Mouse (Mus musculus): Measurements from ENCODE around the gene 1700019N19Rik. TPM values are rescaled to one million over a fixed set of nuclear protein-coding genes. Genes with fewer than 3 reads are reported as not detected.

1700019N19Rik gene
- total RNA-seq (2015) (not detected in 2 replicates), total RNA-seq (2017) (not detected in 2 replicates)

DNA sequence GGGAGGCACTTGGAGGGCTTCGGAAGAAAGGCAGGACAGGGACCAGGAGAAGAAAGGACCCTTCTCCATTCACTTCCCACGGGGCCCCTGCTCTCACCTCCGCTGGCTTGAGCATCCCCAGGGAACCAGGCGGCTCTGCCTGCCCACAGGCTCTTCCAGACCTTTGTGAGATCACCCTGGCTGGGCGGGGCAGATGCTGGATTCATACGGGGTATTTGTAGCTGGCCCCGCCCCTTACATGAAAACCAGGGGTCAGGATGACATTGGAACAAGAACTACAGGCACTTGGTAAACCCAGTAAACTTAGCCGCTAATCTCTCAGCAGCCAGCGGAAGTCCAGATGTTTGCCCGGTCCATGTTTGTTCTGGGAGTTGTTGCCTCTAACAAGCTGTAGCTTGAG, at the start of gene 1700019N19Rik:
TSS of gene 1700019N19Rik (minus strand) at position 178 of the 400 bp plus-strand sequence.
- ATAC-seq (replicated peaks; ENCODE audit: poor library complexity), result no peak

DNA sequence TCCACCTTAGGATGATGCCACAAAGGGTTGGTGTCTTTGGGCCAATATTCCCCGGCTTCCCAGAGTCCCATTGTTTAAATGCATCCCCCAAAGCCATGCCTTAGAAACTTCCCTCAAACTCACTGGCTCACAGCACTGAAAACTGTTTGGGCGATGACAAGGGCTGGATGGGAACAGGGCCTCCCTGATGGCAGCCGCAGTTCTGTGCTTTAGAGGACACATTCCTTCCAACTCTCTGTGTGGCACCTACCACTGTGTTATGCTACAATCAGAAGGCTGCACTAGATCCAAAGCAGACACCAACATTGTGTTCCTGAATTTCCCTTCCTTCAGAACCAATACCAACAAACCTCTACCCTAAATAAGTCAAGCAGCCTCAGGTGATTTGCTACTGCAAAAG, 49.3 kb upstream of the 1700019N19Rik start:
- ATAC-seq (replicated peaks; ENCODE audit: poor library complexity), result no peak

DNA sequence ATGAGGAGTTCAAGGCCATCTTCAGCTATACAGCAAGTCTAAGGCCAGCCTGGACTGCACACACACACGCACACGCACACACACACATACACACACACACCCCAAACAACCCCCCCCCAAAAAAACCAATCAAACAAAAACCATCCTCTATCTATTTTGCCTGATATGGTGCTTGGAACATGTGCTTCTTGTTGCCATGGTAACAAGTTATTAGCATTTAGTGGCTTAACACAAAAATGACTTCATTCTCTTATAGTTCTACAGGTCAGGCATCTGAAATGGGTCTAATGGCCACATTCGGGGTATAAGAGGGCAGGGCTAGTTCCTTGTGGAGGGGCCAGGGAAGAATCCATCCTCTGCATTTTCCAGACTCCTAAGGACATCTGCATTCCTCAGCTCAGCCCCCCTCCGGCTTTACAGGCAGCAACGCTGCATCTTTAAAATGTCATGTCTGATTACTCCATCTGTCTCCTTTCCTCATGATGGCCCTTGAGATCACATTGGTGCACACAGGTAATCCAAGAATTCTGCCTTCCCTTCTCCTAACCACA, 46.5 kb upstream of the 1700019N19Rik start:
- no peak for ATAC-seq (replicated peaks; ENCODE audit: poor library complexity)

DNA sequence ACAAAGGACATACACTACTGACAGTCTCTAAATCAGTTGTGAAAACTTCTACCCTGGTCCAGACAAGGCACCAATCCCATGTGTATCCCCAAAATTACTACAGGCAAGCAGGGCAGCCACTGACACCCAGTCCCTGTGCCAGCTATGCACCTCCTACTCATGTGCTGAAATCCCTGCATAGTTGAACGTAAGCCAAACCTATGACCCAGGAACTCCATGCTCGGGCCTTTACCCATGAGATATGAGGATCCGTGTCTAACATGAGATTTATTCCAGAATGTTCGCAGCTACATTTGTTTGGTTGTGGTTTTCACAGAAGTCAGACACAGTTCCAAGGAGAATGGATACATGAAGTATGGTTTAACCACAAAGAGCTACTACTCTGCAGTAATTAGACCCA, 45.5 kb upstream of the 1700019N19Rik start:
- ATAC-seq (replicated peaks; ENCODE audit: poor library complexity), result no peak

DNA sequence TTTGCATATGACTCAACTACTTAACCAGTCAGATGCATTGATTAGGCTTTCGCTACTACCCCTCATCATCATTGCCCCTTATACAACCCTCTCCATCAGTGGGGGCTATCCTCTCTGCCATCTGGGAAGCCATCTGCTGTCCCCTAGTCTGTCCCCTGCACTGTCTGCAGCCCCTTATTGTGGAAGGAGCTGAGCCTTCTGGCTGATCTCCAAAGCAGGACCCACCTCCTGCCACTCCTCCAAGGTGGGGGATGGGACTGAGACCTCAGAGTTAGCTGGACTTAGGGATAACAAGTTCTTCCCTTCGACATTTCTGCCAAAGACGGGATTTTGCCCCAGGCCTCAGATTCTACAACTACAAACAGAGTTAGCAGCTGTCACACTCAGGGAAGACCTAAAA, 45.1 kb upstream of the 1700019N19Rik start:
- no peak for ATAC-seq (replicated peaks; ENCODE audit: poor library complexity)

DNA sequence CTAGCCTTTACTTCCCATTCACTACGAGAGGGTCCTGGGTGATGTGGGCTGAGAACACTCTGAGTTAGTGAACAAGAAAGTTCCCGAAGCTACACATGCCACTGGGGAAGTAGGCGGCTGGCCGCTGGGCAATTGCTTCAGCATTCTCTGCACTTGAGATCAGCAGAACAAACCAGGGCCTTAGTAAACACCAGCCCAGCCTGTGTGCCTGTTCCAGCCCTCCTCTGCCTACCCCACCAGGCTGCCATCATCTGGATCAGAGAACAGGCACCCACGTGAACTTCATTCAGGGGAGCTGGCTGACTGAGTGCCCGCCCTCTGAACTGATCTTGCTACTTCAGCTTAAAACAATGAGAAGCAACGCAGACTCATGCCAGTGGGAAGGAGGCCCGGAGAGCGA, 44.4 kb upstream of the 1700019N19Rik start:
- ATAC-seq (replicated peaks; ENCODE audit: poor library complexity), result no peak

DNA sequence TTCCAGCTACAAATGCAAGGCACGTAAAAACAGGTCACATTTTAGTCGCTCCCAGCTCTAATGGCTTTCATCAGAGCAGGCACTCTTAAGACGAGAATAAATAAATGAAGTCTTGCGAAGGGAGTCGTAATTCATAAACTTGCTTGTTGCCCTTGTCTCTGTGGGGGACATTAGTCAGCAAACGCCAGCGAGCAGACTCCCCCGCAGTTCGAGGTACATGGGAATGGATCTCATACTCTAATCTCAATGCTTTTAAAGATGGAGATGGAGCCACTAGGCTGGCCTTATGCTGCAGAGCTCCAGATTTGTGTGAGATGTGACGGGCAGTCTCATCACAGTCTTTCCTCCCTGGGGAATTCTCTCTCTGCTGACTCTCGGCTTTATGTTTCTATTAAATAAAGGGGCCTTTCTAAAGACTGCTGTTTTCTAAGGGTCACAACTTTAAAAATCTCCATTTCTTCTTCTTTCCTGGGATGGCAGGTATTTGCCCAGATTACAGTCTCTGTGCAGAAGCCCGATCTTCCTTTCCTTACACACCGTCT, 39.4 kb upstream of the 1700019N19Rik start:
- no peak for ATAC-seq (replicated peaks; ENCODE audit: poor library complexity)

DNA sequence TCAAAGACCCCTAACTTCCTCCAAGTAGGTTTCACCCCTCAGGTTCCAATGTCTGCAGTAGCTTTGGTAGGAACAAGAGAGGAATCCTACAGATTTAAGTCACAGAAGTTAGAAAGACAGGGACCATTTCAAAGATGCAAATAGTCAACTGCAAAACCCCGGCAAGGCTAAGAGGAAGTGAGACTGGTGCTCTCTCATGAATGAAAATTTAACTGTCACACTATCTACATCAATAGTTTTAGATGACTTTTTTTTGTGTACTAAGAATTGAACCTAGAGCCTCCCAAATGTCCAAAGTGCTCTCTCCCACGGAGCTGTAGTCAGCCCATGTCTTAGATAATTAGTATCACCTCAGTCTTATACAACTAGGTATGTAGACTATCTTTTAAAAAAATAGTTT, 38.7 kb upstream of the 1700019N19Rik start:
- ATAC-seq (replicated peaks; ENCODE audit: poor library complexity), result no peak

DNA sequence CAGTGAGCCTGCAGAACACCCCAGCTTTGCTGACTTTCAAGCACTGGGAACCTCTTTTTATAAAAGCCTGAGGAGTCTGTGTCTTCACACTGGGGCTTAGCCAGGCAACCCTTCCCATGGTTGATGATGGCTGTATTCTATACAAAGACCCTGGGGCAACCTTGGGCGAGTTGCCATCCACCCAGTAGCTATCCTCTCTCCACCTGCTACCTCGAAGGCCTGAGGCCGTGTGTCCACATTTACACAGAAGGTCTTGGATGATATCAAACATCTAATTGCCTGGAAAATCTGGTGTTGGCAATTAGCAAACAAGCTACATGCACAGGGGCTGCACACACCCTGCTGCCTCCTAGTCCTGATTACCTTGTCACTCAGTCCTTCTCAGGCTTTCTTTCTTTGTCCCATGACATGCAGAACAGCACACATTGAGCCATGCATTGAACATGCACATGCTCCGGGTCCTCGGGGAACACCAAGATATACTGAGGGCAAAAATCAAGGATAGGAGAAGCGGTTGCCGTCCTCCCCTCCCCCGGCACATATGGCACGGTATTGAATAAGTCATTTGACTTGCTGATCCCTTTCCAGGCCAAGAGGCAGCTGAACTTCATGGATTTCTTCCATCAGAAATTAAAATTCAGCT, 37.1 kb upstream of the 1700019N19Rik start:
- no peak for ATAC-seq (replicated peaks; ENCODE audit: poor library complexity)

DNA sequence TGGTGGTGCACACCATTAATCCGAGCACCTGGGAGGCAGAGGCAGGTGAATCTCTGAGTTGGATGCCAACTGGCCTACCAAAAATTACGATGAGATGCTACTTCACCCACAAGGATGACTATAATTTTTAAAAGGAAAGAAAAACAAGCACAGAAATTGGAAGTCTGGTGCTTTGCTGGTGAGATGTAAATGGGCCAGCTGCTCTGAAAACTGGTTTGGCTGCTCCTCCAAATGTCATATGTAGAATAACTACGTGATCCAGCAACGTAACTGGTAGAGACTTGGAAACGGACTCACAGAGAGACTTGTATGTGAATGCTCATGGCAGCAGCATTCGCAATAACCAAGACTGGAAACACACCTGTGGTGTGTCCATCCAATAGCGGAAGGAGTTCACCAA, 35.9 kb upstream of the 1700019N19Rik start:
- no peak for ATAC-seq (replicated peaks; ENCODE audit: poor library complexity)

DNA sequence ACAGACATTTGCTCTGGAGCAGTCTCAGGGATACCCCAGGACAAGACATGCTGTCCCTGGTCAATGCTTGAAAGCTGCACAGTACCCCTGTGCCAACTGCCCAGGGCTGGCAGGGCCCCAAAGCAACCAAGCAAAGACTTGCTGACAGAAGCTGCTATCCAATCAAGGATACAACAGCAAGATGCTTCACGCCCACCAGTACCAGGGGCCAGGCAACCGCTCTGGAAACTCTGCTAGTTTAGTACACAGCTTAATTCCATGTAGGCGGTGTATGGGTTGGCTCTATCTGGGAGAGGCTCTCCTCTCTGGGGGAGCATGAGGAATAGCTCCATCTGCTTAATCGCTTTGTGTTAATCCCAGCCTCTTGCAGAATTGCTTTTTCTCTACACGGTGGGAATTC, 35.3 kb upstream of the 1700019N19Rik start:
- ATAC-seq (replicated peaks; ENCODE audit: poor library complexity), result no peak

DNA sequence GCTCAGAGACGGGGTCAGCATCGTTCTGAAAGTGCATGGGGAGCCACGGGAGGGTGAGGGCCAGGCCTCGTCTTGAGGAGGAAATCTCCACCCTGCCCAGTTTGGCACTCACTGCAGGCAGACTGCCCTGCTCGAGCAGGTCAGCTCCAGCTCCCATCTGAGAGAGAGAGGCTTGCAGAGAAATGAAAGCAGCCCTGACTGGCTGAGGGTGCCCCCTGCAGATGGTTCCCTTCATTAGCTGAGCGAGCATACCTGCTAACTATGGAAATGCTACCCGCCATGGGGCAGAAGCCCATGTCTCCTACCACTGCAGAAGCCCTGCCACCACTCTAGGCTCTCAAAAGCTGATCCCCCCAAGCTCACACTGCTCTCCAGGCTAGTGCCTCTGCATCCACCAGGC, 33.4 kb upstream of the 1700019N19Rik start:
- no peak for ATAC-seq (replicated peaks; ENCODE audit: poor library complexity)

DNA sequence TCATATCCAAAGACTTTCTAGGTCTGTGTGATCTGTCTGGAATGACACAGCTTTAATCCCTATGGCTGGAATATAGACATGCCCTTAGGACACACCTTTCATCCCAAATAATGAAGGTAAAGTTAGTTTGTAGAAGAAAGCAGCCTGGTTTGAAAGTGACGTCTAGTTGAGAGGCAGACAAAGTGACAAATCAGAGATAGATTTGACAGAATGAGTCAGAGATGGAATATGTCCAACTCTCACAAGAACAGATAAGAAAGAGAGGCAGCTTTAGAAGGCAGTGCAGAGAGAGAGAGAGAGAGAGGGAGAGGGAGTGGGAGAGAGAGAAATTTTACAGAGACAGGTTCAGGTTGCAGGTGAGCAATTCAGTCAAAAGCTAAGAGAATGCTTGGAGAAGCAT, 30.1 kb upstream of the 1700019N19Rik start:
- no peak for ATAC-seq (replicated peaks; ENCODE audit: poor library complexity)

DNA sequence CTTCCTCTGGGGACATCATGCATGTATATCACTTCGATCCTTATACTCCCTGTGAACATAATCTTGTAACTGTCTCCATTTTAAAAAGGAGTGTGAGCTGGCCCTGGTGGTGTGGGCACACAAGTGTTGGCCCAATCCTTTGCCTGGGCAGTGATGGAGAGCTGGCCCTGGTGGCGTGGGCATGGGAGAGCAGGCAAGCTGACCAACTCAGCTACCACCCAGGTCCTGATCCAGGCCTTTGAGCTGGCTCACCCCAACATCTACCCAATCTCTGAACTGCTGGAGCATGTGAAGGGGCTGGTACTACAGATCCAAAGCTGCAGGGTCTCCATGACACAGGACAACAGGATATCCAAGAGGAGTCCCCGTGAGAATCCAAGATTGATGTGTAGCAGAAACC, 29.0 kb upstream of the 1700019N19Rik start:
- no peak for ATAC-seq (replicated peaks; ENCODE audit: poor library complexity)

DNA sequence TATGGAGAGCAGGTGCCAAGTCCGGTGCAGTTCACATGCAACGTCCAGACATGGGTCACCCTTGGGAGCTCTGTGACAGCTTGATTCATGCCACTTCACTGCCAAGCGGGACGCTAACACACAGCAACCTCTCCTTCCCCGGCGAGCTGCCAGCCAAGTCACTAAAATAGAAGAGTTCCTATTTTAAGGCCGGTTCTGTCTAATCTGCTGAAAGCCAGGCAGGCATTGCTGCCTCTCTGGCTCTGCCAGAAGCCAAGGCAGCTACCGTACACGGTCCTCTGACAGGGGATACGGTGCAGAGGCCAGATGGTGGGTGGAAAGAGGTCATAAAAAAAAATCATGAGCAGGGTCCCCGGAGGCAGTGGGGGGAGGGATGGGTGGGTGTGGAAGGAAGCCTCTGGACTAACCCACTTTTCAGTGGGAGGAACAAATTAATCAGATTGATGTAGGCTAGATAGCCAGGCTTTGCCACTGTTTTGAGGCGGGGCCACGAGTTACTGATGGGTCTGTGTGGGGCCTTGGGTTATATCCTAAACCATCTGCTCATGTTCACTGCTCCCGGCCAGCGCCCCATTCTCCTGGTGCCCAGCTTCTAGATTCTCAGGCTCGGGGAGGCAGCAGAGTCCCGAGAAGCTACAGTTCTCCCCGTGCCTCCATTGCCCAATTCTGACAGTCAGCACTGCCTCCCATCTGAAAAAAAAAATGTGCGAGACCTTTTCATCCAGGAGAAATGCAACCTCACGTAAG, 28.4 kb upstream of the 1700019N19Rik start:
- no peak for ATAC-seq (replicated peaks; ENCODE audit: poor library complexity)

DNA sequence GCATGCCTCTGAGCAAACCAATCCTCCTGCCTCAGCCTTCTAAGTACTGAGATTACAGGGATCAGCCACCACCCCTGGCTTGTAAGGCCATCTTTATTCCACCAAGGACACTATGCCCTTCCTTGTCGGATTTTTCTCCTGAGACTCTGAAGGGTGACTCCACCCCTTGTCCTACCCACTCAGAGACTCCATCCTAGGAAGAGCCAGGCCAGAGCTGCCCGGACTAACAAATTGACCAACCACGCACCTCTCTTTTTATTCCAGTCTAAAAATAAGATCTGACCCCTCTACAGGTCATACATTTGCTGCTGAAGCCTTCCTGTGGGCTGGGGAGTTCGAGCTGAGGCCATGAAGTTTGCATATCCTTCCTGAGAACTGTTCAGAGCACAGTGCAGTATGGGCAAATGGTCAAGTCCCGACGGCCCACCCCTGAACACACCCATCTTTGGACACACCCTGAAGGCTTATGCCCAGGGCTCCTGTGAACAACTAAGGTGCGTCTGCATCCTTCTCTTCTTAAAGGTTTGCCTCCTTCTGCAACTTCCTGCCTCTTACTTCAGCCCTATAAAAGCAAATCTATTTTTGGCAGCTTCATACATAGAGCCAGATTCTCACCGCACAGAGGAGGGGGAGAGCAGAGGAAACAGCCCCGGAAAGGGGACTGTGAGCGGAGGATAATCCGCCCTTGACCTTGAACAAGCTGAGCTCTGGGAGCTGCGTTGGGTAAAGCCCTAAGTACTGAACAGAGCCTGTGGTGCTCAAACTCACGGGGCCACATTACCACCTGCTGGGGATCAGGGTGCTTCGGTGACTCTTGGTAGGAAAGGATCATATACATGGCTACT, 24.5 kb upstream of the 1700019N19Rik start:
- no peak for ATAC-seq (replicated peaks; ENCODE audit: poor library complexity)

DNA sequence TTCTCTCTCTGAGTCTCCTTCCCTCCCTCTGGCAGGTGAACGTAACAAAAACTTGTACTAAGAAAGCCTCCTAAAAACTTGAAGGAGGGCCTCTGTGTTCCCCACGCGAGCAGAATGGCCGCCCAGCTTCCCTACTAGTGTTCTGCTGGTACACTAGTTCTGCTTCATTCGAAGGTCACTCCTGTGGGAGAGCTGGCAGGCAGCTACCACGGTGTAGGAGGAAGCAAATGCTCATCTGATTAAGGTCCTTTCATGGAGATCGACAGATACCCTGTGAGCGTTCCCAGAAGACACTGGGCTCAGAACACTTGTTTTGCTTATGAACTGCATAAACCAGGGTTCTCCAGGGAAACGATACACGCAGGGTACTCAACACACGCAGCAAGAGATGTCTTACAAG, 23.1 kb upstream of the 1700019N19Rik start:
- no peak for ATAC-seq (replicated peaks; ENCODE audit: poor library complexity)

DNA sequence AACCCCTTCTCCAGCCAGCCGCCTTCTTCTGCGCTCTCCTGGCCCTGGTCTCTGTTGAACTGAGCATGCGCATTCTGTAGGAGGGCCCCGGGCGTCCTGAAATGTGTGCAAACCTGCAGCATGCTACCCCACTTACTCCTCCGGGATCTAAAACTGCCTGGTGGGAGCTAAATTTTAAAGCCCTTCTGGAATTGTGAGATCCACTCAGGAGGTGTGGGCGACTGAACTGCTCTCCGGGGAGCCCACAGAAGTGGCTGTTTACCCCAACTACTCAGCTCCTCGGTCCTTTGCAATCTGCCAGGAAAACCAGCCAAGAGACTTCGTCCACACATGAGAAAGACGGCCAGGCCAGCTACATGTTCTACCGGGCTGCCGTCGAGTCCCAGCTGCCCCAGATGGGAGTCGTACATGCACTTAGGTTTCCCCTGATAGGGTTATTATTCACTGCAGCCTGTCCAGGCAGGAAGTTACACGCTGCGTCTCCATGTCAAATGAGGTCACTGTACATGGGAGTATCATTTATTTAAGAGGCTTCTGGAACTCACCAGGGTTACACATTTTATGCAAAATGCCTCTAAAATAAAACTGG, 22.3 kb upstream of the 1700019N19Rik start:
- no peak for ATAC-seq (replicated peaks; ENCODE audit: poor library complexity)

DNA sequence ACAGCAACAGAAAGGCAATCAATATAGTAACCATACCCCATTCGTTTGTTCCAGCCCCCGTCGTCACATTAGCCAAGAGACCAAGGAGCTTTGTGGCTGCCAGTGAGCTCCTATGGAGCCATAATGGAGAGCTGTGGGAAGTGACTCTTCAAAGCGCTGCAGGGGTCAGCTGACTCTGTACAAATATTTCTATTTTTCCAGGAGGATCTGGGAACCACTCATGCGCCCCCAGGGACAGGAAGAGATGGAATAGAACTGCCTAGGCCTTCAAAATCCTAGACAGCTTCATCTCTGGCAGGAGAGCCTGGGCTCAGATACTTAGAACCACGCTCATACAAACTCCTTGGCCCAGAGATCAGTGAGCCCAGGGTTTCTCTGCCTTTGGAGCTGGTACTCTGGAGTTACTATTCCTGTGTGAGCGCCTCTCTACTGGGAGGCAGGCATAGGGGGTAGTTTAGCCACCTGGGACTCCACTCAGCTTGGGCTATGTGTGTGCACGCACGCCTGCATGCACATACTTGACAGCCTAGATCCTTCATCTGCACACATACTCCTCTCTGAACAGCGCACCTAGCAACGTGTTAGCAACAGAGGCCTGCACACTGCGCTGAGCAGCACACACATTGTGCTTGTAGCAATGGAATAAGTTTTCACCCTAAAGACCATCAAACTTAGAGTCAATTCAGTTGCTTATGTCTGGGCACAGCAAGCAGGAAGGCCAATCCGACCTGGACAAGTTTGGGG, 21.1 kb upstream of the 1700019N19Rik start:
- ATAC-seq (replicated peaks; ENCODE audit: poor library complexity), result no peak

DNA sequence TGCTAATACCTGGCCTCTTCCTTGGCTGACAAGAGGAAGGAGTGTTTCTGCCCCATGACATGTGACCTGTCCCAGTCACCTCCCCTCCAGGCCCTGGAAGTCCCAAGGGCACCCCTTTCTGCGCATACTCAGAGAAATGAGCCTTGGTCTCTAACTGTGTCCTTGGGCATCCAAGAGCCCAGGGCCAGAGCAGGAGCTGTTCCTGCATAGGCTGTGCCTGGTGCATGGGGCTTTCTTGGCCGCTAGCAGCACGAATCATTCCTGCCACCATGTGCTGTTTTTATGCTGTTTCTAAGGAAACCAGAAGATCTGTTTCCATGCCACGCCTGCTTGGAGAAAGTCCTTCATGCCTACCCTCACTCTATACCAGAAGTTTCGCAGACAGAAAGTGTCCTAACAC, 16.3 kb upstream of the 1700019N19Rik start:
- no peak for ATAC-seq (replicated peaks; ENCODE audit: poor library complexity)
